In the genomic region with DNA sequence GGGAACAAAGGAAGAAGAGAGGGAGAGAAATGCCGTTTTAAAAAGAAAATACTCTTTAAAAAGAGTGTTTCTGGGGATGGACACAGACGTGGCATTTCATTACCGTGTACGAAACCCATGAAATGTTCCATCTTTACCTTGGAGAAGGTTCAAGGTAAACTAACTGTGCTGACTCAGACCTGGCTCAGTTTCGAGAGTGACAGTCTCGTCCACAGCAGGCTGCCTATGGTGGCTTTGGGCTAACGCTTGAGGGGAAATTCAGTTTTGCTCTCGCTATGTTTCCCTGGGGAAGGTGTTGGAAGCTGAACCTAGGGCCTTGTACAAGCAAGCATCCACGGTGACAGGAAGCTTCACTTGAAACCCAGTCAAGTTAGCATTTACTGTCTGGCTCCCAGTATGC, we compare ENCODE assay signal across 26 mouse cellular contexts. TPM values are rescaled to one million over a fixed set of nuclear protein-coding genes. Genes with fewer than 3 reads are reported as not detected.
DNase-seq lines count a peak whose midpoint lies in the region; ATAC-seq and TF ChIP-seq lines count a peak whose summit lies in the region.
"Had no signal": no experiment of that assay in that cellular context is flagged by ENCODE, and none has a peak within 500 bp of the region (broad histone marks: within the 10 kb centered on the region; RNA-seq: fewer than 3 reads in every experiment).

No protein-coding gene starts in this region.

- ATAC-seq in midbrain, embryonic 13.5 days: no peak
- ATAC-seq: forebrain, embryonic 14.5 days had no signal

- DNase-seq in gastrocnemius, adult 2 months: no peak
- no peak for DNase-seq in gastrocnemius, postnatal 14 days
- DNase-seq in 3134 (ENCODE audit: extremely low read depth, insufficient read length, low spot score): peak; percentile 41
- DNase-seq in adrenal gland, adult 8-10 months: peak; percentile 51
- no peak for DNase-seq in frontal cortex, postnatal 25 days (ENCODE audit: low spot score in 2 of 2)
- DNase-seq in thymus, postnatal 14 days: no peak
- DNase-seq: cerebellum, adult 11-12 months; cerebellum, adult 9-11 months; embryo, embryonic 11 days; lung, postnatal 36 days; right cerebral cortex, adult 18-20 months; right cerebral cortex, postnatal 4 days; thymus, postnatal 36 days had no signal

- H3K36me3 ChIP-seq in midbrain, embryonic 13.5 days: no peaks in the 10 kb centered on the region
- H3K36me3 ChIP-seq: embryonic facial prominence, embryonic 12.5 days; heart, embryonic 13.5 days; hindbrain, embryonic 10.5 days; hindbrain, embryonic 15.5 days; liver, embryonic 15.5 days; lung, embryonic 15.5 days; neural tube, embryonic 12.5 days had no signal

- H3K27me3 ChIP-seq in midbrain, embryonic 13.5 days: no peaks in the 10 kb centered on the region
- H3K27me3 ChIP-seq: embryonic facial prominence, embryonic 12.5 days; heart, embryonic 13.5 days; hindbrain, embryonic 15.5 days; lung, embryonic 15.5 days; neural tube, embryonic 12.5 days had no signal

- no peaks in the 10 kb centered on the region for H3K9me3 ChIP-seq in midbrain, embryonic 13.5 days
- H3K9me3 ChIP-seq: embryonic facial prominence, embryonic 12.5 days; hindbrain, embryonic 15.5 days; liver, embryonic 15.5 days; lung, embryonic 15.5 days; neural tube, embryonic 12.5 days had no signal

- no peak overlapping the region for H3K9ac ChIP-seq in midbrain, embryonic 13.5 days (replicated peaks)
- H3K9ac ChIP-seq: embryonic facial prominence, embryonic 12.5 days; heart, embryonic 13.5 days; hindbrain, embryonic 15.5 days; liver, embryonic 15.5 days; lung, embryonic 15.5 days; neural tube, embryonic 12.5 days had no signal

- H3K4me2 ChIP-seq in midbrain, embryonic 13.5 days (replicated peaks): no peak overlapping the region
- H3K4me2 ChIP-seq: embryonic facial prominence, embryonic 12.5 days; heart, embryonic 13.5 days; hindbrain, embryonic 15.5 days; liver, embryonic 15.5 days; lung, embryonic 15.5 days; midbrain, embryonic 11.5 days; neural tube, embryonic 12.5 days had no signal

- H3K4me3 ChIP-seq in gastrocnemius, adult 2 months: no peak overlapping the region
- no peak overlapping the region for H3K4me3 ChIP-seq in brown adipose tissue, adult 24 weeks (ENCODE audit: insufficient read depth, low read depth, low read length)
- no peak overlapping the region for H3K4me3 ChIP-seq in midbrain, embryonic 13.5 days (replicated peaks)
- H3K4me3 ChIP-seq: embryonic facial prominence, embryonic 12.5 days; heart, adult 2 months; heart, embryonic 13.5 days; hindbrain, embryonic 10.5 days; hindbrain, embryonic 15.5 days; liver, embryonic 15.5 days; lung, embryonic 15.5 days; myocyte; neural tube, embryonic 12.5 days had no signal

- TF ChIP-seq CTCF in gastrocnemius, adult 2 months (IDR thresholded peaks at IDR 0.05): no peak

- intact Hi-C loops in gastrocnemius, adult 2 months (cut with DNase I): loop anchor here (2.0 kb wide), 1 partner anchor 19 kb away; no protein-coding TSS in a partner anchor
- intact Hi-C loops in gastrocnemius, postnatal 14 days (cut with DNase I; ENCODE audit: low total_unique reads): no loop called here

- H3K4me1 ChIP-seq in brown adipose tissue, adult 24 weeks (ENCODE audit: control insufficient read depth, insufficient read depth, insufficient read length, low read length): peaks cover 9% of the 10 kb centered on the region
- H3K4me1 ChIP-seq in midbrain, embryonic 13.5 days (replicated peaks): no peaks in the 10 kb centered on the region
- H3K4me1 ChIP-seq: hindbrain, embryonic 10.5 days; hindbrain, embryonic 15.5 days; neural tube, embryonic 12.5 days had no signal

- 88% methylated on average over 9 of the region's 9 CpGs for WGBS in midbrain, embryonic 13.5 days

- peak overlapping the region; percentile 69 for H3K27ac ChIP-seq in gastrocnemius, adult 2 months
- H3K27ac ChIP-seq in brown adipose tissue, adult 24 weeks (replicated peaks; ENCODE audit: low read depth, low read length): peak overlapping the region; percentile 84
- H3K27ac ChIP-seq in midbrain, embryonic 13.5 days: no peak overlapping the region
- H3K27ac ChIP-seq: embryonic facial prominence, embryonic 12.5 days; heart, adult 2 months; heart, embryonic 13.5 days; hindbrain, embryonic 10.5 days; hindbrain, embryonic 15.5 days; liver, embryonic 15.5 days; lung, embryonic 15.5 days; neural tube, embryonic 12.5 days had no signal

RNA-seq across cellular contexts. Expression of gene Noct, which starts 22.3 kb away (rescaled TPM):
- 10 to 100 TPM; 23.7 to 34.3 TPM for total RNA-seq in gastrocnemius, adult 2 months (2021)
- total RNA-seq in gastrocnemius, postnatal 14 days (2021): 10 to 100 TPM; 17.0 to 35.4 TPM
- total RNA-seq in adrenal gland, adult 8-10 months (2022): 10 to 100 TPM; 12.8 to 16.4 (median 14.1) TPM
- 16.9 and 38.8 TPM in 2 replicates for polyA plus RNA-seq in brown adipose tissue, adult 24 weeks (2012; ENCODE audit: insufficient read depth, insufficient read length, missing spikeins)
- polyA plus RNA-seq in midbrain, embryonic 13.5 days (2015; fragmentation: Nextera tagmentation; extraction: Ambion mirVana): 15.3 and 17.8 TPM in 2 replicates

Comparison
In these comparisons a context has a peak if more than half of its experiments do, and no peak if none do; other contexts are left out.
1. DNase-seq: peak in 3134 (single experiment) and adrenal gland, adult 8-10 months (single experiment); none in gastrocnemius, adult 2 months (single experiment), gastrocnemius, postnatal 14 days (single experiment), frontal cortex, postnatal 25 days (0 of 2) and thymus, postnatal 14 days (single experiment).